Mouse (Mus musculus) cerebellum, adult 2 months (tissue): ENCODE data around the gene Slc8b1.

ENCODE experiments used
- CTCF ChIP-seq: fragments of 200-500 bp; IDR thresholded peaks from 2 replicates; pipeline ENCODE4 v1.5.1; 2011; ENCODE audit warnings: low read depth, mild to moderate bottlenecking, control low read depth, low read length, moderate library complexity, borderline replicate concordance; ENCODE audit not compliant: insufficient read depth
- POLR2A ChIP-seq: fragments of 200-500 bp; IDR thresholded peaks from 2 replicates; pipeline ENCODE4 v1.6.1; 2011; ENCODE audit warnings: low read length, control low read depth, borderline replicate concordance; ENCODE audit not compliant: insufficient read depth

- TF ChIP-seq CTCF: no peak
- TF ChIP-seq POLR2A: no peak
Measured at GRCm38 (mm10) chr5:120583511-120583910, 72.5 kb downstream of the Slc8b1 start.
